Mouse (Mus musculus) brain, embryonic 14.5 days (tissue): Measurements from ENCODE around the gene Hsdl1.

Source experiments
- CTCF ChIP-seq: fragments of 200-500 bp; IDR thresholded peaks from 2 replicates; pipeline ENCODE4 v1.5.1; 2012; ENCODE audit warnings: inconsistent platforms, mild to moderate bottlenecking, moderate library complexity, borderline replicate concordance; ENCODE audit not compliant: insufficient read depth, insufficient read length; ENCODE audit errors: extremely low read depth
- POLR2A ChIP-seq: fragments of 200-500 bp; IDR thresholded peaks from 2 replicates; pipeline ENCODE4 v1.6.1; 2012; ENCODE audit warnings: mild to moderate bottlenecking, inconsistent platforms, borderline replicate concordance; ENCODE audit not compliant: poor library complexity, insufficient read depth, insufficient read length, severe bottlenecking; ENCODE audit errors: extremely low read depth

GRCm38 (mm10) chr8:119572411-119572810, 2.6 kb downstream of the Hsdl1 start:
- TF ChIP-seq CTCF (no peak), POLR2A (no peak)
